Mouse (Mus musculus) cerebellum, postnatal 10 days (tissue): ENCODE results near the gene Gfod1.
A peak's percentile ranks its signal among the peaks of the same experiment; 100 is the strongest.

ENCODE experiments used
- DNase-seq, 2 experiments: peaks; one replicate each; pipeline ENCODE4 v3.0.0; 2021; ENCODE audit warnings: mixed read lengths in 2 of 2

Gfod1 gene

DNA sequence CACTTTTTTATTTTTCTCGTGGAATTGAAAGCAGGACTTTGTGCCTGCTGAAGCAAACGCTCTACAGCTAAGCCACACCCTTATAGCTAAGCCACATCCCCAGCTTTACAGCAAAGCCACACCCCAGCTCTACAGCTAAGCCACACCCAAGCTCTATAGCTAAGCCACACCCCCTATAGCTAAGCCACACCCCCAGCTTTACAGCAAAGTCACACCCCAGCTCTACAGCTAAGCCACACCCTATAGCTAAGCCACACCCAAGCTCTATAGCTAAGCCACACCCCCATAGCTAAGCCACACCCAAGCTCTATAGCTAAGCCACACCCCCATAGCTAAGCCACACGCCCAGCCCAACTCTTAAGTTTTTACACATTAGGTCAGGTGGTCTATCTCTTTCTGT, 42.7 kb downstream of the Gfod1 start:
- no peak for DNase-seq

DNA sequence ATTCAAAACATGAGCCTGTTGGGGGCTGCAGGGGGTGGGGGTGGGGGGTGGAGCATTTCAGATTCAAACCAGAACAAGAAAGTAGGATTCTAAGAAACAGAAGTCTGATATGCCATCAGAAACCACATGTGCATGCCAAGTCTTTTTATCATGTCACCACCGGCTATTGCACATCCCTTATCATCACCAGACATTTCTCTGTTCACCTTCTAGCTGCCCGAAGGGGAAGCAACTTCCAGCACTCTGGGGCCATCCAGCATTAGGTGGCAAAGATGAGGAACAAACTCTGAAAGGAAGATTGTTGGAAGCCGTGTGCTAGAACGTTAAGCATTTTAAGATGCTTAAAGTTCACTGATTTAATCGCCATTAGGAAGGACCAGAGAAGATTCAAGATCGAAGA, 43.2 kb downstream of the Gfod1 start:
- no peak for DNase-seq

DNA sequence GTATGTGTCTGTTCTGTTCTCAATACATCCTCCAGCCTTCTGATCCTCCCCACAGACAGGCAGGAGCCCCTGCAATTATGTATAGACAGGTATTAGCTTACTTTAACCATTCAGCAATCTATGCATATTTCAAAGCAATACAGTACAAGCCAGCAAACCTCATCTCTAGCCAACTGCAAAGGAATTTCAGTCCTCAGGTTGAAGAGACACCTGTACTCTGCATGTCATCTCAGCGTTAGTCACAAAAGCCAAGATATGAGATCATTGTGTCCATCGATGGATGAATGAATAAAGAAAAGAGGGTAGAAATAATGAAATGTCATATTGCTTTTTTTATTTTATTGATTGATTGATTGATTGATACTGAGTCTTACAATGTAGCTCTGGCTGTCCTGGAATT, 47.5 kb downstream of the Gfod1 start:
- no peak for DNase-seq

DNA sequence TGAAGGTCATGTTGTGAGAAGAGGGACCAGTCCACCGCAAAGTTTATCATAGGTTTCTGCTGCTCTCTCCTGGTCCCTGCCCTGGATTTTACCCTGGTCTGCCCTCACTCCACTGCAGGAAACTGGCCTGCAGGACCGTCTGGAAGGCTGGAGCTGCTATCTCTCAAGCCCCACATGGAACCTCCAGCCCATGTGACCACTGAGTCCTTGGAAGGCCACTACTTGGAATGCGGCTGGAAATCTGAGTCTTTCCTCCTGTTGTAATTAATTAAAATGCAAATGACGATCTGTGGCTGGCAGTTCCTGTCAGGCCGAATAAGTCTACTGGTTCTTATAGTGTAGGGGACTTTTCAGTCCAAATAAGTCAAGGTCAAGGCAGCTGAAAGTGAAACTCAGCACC, 50.4 kb downstream of the Gfod1 start:
- peak; percentile 51 to 63 for DNase-seq

DNA sequence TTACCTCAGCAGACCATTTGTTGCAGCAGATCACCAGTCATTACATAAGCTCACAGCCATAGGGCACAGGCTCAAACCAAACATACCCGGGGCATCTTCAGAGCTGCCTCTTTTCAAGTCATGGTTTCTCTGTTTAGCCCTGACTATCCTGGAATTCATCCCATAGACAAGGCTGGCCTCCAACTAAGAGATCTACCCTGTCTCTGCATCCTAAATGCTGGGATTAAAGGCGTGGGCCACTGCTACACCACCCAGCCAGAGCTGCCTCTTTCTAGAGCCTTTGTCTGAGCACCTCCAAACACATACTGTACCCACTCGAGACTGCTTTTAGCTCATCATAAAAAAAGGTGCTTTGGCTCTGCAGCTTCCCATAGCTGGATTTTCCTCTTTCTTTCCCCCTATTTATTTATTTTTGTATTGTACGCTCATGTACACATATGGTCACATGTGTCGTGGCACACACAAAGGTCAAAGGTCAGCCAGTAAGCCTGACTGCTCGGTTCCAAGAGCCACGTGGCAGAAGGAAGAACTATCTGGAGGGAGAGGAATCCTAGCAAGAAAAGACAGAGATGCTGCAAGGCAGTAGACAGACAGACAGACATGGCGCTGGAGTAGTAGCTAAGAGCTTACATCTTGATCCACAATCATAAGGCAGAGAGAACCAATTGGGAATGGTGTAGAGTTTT, 51.7 kb downstream of the Gfod1 start:
- no peak for DNase-seq

DNA sequence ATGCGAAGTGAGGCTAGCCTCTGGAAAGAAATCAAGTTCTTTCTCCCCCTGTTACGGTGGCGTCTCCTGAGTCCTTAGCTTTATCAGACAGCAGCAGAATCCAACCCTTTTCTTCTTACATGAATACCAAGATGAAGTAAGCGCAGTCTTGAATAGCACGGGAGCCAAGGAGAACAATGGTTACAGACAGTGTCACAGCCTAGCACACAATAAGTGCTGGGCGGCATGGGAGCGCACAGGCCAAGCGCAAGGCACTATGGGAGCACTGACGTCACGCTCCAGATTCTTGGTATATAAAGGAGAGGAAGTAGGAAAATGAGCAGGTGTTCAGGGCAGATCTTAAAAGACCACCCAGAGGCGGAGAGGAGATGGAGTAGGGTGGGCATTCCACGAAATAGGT, 52.6 kb downstream of the Gfod1 start:
- no peak for DNase-seq

DNA sequence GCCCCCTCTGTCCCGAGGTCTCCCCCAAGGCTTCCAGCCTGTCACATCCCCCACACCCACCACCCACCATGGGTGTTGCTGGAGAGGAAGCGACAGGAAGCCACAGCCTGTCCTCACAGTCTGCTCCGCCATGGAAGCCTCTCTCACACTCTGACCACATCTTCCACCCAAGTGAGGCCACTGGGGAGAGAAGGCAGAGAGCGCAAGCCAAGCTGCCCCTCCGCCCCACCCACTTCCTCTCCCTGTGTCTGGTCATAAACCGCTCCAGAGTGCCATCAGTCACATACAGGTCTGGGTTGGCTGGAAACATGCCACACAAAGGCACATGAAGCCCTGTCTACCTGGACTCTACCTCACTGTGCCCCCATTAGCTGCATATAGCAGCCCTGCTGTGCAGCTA, 53.3 kb downstream of the Gfod1 start:
- no peak for DNase-seq

DNA sequence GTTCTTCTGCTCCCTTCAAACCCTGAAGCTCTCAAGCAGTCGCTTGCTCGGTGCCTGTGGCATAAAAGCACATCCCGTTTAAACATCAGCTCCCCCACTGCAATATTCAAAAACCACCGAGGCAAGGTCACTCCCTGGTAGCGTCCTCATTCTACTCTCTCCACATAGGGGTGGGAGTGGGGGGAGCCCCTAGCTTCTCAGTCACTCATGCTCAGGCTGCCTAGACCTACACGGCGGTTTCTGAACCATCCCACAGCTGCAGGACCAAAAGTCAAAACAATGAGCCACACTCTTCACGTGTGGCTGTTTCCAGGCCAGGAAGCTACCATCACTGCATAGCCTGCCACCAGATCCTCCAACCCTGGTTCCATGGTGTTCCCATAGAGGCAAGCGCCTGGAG, 53.9 kb downstream of the Gfod1 start:
- DNase-seq: no peak

DNA sequence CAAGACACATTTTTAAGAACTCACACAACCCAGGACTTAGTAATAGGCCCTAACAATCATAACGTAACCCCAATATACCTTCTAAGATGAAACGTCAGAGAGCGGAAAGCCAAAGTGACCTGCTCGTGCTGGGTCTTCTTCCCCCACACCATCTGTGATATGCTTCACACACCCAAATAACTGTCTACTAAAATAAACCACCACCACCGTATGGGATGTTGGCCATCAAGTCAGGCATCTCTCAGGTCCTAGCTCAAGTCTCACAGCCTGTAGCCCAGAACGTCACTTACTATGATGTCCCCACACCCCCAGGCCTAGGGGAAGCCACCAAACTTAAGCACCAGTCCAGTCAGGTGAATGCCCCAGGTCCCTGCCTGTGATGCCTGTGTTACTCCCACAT, 55.6 kb downstream of the Gfod1 start:
- DNase-seq: peak in 1 of 2 experiments; percentile 36

DNA sequence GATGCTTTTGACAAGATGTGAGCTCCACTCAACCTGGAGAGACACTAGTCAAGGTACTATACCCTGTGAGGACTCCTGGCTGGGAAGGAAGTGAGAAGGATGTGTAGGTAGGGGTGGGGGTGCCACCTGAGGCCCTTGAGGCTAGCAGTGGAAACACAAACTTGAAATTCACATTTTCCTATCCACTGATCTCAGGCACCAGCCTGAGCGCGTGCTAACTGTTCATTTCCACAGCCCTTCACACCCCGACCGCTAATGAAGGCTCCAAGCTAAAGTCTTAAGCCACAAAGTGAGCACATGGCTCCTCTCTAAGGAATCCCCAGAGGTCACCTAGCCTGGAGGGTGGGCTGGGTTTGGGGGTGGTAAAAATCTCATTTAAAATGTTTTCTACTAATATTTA, 57.1 kb downstream of the Gfod1 start:
- DNase-seq: no peak

DNA sequence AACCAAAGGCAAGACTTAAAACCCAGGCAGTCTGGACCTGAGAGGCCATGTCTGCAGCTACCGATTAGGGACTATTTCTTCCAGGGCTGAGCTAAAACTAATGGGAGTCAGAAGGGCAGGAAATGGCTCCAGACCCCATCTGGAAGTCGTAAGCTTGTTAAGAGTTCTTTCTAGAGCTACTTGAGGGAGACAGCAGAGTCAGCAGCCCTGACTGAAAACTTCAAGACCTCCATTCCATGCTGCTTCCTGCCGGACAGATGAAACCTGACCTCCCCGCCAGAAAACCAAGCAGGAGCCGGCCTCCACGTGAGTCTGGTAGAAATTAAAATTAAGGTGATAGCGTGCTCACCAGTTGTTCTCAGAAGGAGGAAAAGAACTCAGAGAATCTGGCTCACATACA, 60.2 kb downstream of the Gfod1 start:
- DNase-seq: no peak

DNA sequence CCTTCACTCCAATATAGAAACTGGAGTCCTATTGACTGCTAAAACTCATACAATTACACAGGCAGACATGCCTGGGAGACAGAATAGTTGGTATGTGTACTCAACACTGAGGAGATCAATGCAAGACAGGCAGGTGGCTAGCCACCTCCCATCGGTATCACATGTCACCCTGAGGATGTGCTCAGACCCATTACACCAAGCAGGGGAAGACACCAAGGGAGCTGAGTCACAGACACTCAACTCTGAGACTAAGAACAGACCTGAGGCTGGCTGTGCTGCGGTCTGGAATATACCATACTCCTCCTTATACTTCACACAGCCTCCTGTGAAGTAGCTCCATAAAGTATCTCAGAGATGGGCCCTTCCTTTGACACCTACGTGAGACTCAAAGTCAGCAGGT, 60.7 kb downstream of the Gfod1 start:
- no peak for DNase-seq

DNA sequence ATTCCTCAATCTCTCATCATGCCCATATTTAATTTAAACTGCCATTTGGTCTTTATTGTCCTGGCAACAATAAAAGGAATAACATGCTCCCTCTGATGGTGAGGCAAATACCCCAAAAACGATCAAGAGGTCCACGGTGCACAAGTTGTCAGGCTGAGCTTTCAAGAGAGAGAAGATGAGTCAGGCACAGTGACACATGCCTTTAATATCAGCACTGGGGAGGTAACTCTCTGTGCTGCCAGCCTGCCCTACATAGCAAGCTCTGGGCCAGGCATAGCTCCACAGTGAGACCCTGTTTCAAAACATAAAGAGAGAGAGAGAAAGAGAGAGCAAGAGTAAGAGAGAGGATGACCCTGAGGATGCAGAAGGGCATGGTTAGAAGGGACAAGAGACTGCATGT, 62.2 kb downstream of the Gfod1 start:
- no peak for DNase-seq

DNA sequence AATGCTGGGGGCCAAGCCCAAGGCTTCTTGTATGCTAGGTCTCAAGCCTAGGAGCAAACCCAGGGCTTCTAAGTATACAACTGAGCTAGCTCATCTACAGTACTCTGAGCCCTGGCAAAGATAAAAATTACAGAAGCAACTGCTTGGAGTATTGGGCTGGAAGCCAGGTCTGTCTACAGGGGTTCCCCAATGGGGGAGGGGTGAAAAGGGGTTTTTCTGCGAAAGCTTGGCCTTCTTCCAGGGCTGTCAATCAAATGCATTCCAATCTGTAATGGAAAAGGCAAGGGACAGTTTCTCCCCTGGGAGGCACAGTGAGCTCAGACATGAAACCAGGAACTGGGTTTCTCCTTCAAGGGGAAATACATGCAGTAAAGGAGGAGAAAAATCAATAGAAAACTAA, 62.9 kb downstream of the Gfod1 start:
- peak; percentile 76 to 82 for DNase-seq

DNA sequence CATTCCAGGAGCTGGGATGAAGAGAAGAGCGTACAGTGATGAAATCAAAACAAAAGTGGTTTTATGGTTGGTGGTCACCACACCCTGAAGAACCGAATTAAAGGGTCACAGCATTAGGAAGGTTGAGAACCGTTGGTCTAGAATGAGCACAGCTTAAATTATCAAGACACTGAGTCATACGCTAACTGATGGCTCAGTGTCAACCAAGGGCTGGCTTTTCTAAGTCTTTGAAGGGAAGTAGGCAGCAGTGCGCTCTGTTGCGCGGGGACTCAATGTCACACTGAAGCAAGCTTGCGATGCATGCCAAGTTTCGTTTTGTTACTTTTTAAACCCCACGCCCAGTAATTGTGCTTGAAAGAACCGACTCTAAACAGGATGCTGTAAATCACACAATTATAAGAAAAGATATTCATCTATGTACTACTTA, 64.2 kb downstream of the Gfod1 start:
- DNase-seq: no peak

DNA sequence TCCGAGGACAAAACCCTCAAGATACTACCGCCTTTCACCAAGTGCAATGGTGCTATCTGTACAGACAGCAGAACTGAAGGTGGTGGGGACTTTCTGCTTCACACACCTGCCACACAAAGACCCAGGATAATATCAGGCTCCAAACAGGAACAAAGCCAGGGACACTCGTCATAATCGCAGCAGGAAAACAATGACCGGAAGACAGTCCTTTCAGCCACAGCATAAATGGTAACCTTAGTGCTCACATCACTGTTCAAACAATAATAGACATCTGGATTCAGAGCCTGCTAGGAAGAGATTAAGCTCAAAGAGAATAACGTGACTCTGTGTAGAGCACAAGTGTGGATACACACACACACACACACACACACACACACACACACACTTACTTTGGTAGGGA, 67.3 kb downstream of the Gfod1 start:
- no peak for DNase-seq

DNA sequence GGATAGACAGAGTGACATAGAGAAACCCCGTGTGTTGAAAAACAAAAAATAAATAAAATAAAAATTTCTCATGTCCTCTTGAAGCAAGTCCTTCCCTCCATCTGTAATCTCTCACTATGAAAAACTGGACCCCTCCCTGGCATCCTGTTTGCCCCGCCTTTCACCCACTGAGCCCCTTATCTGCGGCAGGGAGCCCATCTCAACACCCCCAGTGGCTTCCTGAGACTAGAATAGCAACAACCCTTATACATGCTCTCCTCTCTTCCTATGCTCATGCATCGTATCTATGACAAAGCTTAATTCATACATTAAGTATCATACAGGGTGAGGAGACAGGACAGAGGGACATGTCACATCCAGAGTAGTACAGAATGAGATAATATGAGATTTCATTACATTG, 68.0 kb downstream of the Gfod1 start:
- no peak for DNase-seq

DNA sequence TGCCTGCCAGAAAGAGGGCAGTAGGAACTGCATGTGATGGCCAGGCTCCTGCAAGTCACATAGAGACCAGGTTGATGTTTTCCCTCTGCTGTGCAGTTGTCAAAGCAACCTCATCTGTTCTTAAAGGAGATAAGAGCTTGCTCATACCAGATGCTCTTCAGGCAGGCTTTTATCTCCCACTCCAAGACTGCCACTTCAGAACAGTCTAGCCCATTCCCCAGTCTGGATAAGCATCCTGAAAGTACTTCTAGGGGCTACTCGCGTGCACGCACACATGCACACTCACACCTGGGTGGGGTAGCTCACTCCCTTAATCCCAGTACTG, 68.4 kb downstream of the Gfod1 start:
- no peak for DNase-seq

DNA sequence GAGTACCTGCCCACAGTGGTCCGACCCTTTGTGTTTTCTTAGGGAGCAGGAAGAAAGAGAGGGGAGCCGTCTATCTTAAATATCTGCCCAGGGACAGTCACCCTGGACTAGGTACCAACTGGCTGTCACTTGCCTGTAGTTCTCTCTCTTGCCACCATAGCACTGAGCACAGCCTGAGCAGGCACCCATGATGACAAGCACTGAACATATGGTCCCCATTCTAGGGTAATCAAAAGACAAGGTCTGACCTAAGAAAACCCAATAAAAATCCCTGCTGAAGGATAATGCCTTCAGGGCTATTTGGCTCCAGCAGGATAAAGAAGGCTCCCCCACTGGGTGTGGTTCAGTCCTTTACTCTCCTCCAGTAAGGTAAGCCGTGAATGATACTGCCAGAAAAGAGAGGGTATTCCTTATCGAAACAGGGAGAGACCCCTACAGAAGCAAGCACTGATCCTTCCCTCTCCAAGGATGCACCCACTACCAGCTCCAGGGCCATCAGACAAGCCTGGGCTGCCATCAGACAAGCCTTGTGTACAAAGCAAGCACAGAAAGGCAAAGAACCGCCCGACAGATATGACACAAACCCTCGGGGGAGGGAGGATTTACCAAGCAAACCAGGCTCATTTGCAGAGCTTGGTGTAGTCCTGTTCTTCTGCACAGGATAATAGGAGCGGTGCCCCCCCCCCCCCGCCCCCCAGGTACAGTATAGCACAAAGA, 68.9 kb downstream of the Gfod1 start:
- peak in 1 of 2 experiments; percentile 21 for DNase-seq

DNA sequence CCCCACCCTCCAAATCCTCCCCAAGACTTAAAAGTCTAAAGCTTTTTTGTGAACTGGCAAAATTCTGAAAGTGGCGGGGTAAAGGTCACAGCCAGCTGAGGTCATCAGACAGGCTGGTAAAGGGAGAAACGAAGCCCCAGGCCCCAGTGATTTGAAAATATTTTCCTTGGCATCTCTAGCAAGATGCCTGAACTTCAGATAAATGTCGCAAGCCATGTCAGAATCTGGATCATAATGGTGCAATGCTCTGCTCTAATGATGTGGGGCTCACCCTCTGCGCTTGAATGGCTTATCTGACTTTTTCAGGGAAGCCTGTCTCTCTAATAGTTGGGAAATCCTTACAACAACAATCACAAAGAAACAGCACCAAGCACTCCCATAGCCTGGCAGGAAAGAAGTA, 70.6 kb downstream of the Gfod1 start:
- no peak for DNase-seq

DNA sequence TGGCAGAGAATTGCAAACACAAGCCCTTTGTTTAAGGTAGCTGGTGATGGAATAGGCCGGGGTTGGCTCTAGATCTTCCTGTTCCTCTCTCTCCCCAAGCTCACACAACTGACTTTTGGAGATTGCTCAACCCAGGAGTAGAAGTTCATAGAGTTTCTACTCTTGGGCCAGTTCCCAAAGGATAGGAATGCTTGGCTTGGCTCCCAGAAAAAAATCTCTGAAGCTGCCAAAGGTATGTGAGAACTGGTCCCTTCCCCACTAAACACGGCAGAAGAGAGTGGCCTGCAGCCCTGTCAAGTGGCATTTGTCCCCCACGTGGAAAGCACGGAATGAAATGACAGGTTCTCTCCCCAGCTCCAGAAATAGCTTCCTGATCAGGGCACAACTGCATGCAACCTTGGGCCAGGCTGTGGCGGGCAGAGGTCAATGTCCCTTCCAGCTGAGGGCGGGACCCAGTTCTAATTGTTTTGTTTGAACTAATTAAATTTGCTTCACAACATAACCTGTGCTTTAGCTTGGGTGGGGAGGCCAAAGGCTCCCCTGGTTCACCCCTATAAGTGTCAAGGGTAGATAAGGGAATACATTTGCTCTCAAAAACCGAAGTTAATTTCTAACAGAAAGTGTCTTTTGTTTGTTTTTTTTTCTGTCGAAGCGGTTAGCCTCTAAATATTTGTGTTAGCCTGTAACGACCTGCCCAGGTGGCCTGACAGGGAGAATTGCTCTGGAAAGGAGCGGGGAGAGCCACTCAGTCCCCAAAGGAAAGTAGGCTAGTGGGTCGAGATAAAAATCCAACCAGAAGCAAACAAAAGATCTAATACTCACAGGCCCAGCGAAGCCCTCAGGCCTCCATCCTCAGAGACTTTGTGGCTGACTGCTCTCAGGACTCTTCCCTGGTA, 71.8 kb downstream of the Gfod1 start:
- peak; percentile 64 to 75 for DNase-seq

DNA sequence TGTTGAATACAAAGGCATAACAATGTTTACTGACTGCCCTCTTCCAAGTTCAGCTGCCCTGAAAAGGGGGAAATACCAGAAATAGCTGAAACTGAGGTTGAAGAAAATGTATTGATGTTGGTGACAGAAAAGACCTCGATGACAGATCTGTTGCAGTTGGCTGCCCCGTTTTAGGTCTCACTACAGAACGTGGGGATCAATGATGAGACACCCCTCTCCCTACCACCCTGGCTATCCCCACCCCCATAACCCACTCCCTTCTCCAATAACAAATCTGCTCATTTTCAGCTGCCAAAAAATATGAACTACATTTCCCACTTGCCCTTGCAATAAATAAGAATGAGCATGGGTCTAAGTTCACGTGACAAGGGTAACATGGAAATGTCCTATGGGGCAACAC, 73.1 kb downstream of the Gfod1 start:
- no peak for DNase-seq

DNA sequence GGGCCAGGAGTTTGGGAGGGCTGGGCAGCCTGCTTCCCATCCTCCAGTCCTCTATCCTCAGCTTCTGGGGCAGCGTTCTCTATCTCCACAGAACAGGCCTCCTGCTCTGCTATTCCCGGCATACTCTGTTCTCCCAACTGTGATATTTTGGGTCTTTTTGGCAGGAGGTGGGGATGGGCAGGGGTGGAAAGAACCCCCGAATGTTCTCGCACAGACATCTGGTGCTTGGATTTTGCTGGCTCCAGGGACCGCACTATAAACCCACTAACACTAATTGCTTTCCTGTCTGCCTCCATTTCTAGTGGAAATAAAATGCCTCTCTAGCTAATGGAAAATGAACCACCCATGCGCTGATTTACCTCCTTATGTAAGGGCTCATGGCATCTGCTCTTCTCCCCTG, 73.7 kb downstream of the Gfod1 start:
- DNase-seq: no peak

DNA sequence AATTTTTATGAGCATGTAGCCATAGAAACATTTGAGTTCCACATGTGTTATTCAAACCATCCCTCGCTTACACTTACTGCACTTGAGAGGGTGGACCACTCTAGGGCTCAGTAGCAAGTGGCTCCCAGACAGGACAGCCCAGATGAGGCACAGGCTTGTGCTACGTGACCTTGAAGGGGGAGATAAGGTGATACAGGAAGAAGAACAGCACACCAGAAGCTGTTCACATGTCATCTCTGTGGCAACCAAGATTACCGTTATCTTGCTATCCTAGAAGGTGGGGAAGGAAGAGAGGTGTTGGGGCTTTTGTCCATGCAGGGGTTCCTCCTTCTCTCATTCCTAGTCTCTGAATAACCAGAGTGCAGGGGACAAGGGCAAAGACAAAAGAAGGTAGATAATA, 74.2 kb downstream of the Gfod1 start:
- DNase-seq: no peak
